Mouse (Mus musculus) embryonic facial prominence, embryonic 12.5 days (tissue): Measurements from ENCODE around the gene Ccdc138. TPM values are rescaled to one million over a fixed set of nuclear protein-coding genes. Genes with fewer than 3 reads are reported as not detected.

ENCODE experiments used
- ATAC-seq: fragments of 200-750 bp; cut with Nextera tagmentation; 2 replicates; pipeline ENCODE4 v1.8.0; 2017; ENCODE audit not compliant: insufficient number of reproducible peaks, insufficient read depth, low FRiP score, low TSS enrichment
- H3K27ac ChIP-seq: fragments of 300-500 bp; sonication (generic); 2 replicates; pipeline ENCODE4 v1.5.1; 2016; ENCODE audit warnings: mild to moderate bottlenecking
- H3K27me3 ChIP-seq: fragments of 300-500 bp; sonication (generic); 2 replicates; pipeline ENCODE4 v1.6.1; 2016; ENCODE audit warnings: mild to moderate bottlenecking, moderate library complexity
- H3K36me3 ChIP-seq: fragments of 300-500 bp; sonication (generic); 2 replicates; pipeline ENCODE4 v1.6.1; 2016; ENCODE audit warnings: mild to moderate bottlenecking
- H3K4me1 ChIP-seq: fragments of 300-500 bp; sonication (generic); 2 replicates; pipeline ENCODE4 v1.6.1; 2016
- H3K4me2 ChIP-seq: fragments of 300-500 bp; sonication (generic); replicated peaks from 2 replicates; pipeline ENCODE4 v1.6.1; 2016; ENCODE audit warnings: mild to moderate bottlenecking, moderate library complexity
- H3K4me3 ChIP-seq: fragments of 300-500 bp; sonication (generic); 2 replicates; pipeline ENCODE4 v1.5.1; 2016; ENCODE audit warnings: mild to moderate bottlenecking
- H3K9ac ChIP-seq: fragments of 300-500 bp; sonication (generic); 2 replicates; pipeline ENCODE4 v1.6.1; 2016; ENCODE audit warnings: mild to moderate bottlenecking, moderate library complexity
- H3K9me3 ChIP-seq: fragments of 300-500 bp; sonication (generic); 2 replicates; pipeline ENCODE4 v1.6.1; 2016; ENCODE audit warnings: mild to moderate bottlenecking, moderate library complexity
- WGBS: fragments of 180-500 bp; shearing (Covaris S2); methylation state at CpG from one replicate; pipeline ENCODE4 v1.1.7; 2016; 5-methylcytosine and 5-hydroxymethylcytosine counted together
- polyA plus RNA-seq: library from polyadenylated mRNA; unstranded; fragments of >200 nt; fragmentation: Nextera tagmentation; extraction: Ambion mirVana; gene quantifications from 2 replicates; pipeline ENCODE4 v1.2.1, GENCODE M21; 2016

The Ccdc138 gene
- polyA plus RNA-seq, 1 experiment from 2014 or later, result 14.1 TPM

- no peaks in the 10 kb centered on the region for H3K4me1 ChIP-seq
- WGBS, result 87% methylated on average over 5 of the region's 5 CpGs
- no peak for ATAC-seq
- H3K27me3 ChIP-seq, result no peaks in the 10 kb centered on the region
- no peak overlapping the region for H3K9ac ChIP-seq
- no peak overlapping the region for H3K4me2 ChIP-seq
- H3K36me3 ChIP-seq, result no peaks in the 10 kb centered on the region
- H3K9me3 ChIP-seq, result no peaks in the 10 kb centered on the region
- H3K27ac ChIP-seq, result no peak overlapping the region
- no peak overlapping the region for H3K4me3 ChIP-seq
These were observed 118.8 kb downstream of the Ccdc138 start for GRCm38 (mm10) chr10:58616565-58616964.

DNA sequence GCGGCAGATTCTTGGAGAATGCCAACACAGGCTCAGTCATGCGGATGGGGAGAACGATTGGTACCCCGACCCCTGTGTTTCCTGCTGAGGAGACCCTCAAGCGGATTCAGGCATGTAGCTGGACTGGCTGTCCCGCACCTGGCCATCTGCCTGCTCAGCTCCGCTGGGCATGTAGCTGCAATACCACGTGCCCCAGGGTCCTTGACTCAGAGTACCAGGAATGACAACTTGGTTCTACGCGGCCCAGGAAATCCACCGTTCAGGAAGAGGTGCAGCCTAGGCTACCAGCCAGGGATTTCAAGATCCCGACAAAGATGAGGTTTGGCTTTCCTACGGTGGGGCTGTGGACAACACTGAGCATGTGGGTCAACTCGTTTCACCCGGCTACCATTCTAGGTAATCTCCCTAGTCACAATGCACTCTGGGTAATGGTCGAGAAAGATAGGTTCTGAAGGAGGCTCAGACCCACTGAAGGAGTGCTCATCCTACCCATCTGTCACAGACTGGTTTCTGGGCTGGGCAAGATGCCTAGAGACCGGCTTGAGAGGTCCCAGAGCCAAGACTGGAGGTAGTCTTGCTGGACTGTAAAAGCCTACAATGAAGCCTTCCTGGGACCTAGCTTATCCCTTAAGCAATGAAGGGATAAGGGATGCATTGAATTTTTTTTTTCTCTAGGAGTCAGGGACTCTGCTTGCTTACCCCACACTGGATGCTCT, 120.9 kb downstream of the Ccdc138 start:
- Histone ChIP-seq H3K4me1 (no peaks in the 10 kb centered on the region), H3K4me2 (no peak overlapping the region), H3K27me3 (no peaks in the 10 kb centered on the region), H3K36me3 (no peaks in the 10 kb centered on the region), H3K9me3 (no peaks in the 10 kb centered on the region), H3K9ac (no peak overlapping the region), H3K4me3 (no peak overlapping the region), H3K27ac (no peak overlapping the region)
- WGBS, result 87% methylated on average over 17 of the region's 17 CpGs
- ATAC-seq, result no peak

DNA sequence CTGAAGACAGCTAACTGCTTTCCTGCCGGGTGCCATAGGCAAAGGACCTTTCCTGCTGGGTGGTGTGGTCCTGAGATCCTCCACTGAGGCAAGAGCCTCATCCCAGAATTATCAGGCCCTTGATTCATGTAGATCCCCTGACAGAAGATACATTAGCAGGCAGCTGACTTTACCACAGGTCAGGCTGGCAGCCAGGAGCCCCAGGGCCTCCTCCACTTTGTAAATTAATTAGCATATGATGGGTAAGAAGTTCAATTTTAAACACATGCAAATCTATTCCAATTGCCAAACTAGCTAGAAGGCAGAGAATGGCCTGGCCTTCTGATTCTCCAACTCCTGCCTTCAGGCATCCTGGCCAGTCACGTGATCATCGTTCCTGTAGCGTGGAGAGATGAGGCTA, 121.5 kb downstream of the Ccdc138 start:
- no peak overlapping the region for H3K9ac ChIP-seq
- H3K4me3 ChIP-seq, result no peak overlapping the region
- H3K9me3 ChIP-seq, result no peaks in the 10 kb centered on the region
- no peaks in the 10 kb centered on the region for H3K27me3 ChIP-seq
- WGBS, result 86% methylated on average over 4 of the region's 4 CpGs
- no peaks in the 10 kb centered on the region for H3K4me1 ChIP-seq
- H3K36me3 ChIP-seq, result no peaks in the 10 kb centered on the region
- H3K4me2 ChIP-seq, result no peak overlapping the region
- H3K27ac ChIP-seq, result no peak overlapping the region
- ATAC-seq, result no peak

- no peak overlapping the region for H3K4me2 ChIP-seq
- H3K27me3 ChIP-seq, result no peaks in the 10 kb centered on the region
- H3K27ac ChIP-seq, result no peak overlapping the region
- no peaks in the 10 kb centered on the region for H3K9me3 ChIP-seq
- H3K4me3 ChIP-seq, result no peak overlapping the region
- WGBS, result 67% methylated on average over 12 of the region's 12 CpGs
- ATAC-seq, result no peak
- no peak overlapping the region for H3K9ac ChIP-seq
- no peaks in the 10 kb centered on the region for H3K36me3 ChIP-seq
- no peaks in the 10 kb centered on the region for H3K4me1 ChIP-seq
These were observed 127.3 kb downstream of the Ccdc138 start for GRCm38 (mm10) chr10:58624848-58625711.

Other genes with a start within 250 kb of the Ccdc138 start
- gene Gcc2, start 242.5 kb upstream of the Ccdc138 start, polyA plus RNA-seq, result 64.5 and 64.6 TPM in 2 replicates
- gene Lims1, start 174.5 kb upstream of the Ccdc138 start, polyA plus RNA-seq, result 120 and 126 TPM in 2 replicates
- 26.8 and 28.6 TPM in 2 replicates for gene Ranbp2, start 51.0 kb upstream of the Ccdc138 start, polyA plus RNA-seq
- 1.1 and 1.4 TPM in 2 replicates for gene Edar, start 177.7 kb downstream of the Ccdc138 start, polyA plus RNA-seq
- not detected in 2 replicates for gene Gm17542, start 220.3 kb downstream of the Ccdc138 start, polyA plus RNA-seq